Mouse (Mus musculus) heart, adult 2 months (tissue): ENCODE measurements at regions not wholly inside any gene's neighbourhood (a gene's known extent, or its start where the extent isn't known, plus 50 kb on each side); places are given as distances from the start of the nearest gene placed in this dataset.

Experiments used
- CTCF ChIP-seq: fragments of 200-600 bp; IDR thresholded peaks from 2 replicates; pipeline ENCODE4 v1.8.1; 2022; ENCODE audit warnings: antibody characterized with exemption, mild to moderate bottlenecking, moderate library complexity
- EP300 ChIP-seq: fragments of 200-500 bp; IDR thresholded peaks from 2 replicates; pipeline ENCODE4 v1.6.1; 2011; ENCODE audit warnings: low read depth, low read length, control low read depth; ENCODE audit not compliant: insufficient read depth
- POLR2A ChIP-seq: fragments of 200-500 bp; IDR thresholded peaks from 2 replicates; pipeline ENCODE4 v1.6.1; 2011; ENCODE audit warnings: mild to moderate bottlenecking, low read depth, low read length, control low read depth; ENCODE audit not compliant: insufficient read depth

- no peak for TF ChIP-seq POLR2A
- no peak for TF ChIP-seq CTCF
- no peak for TF ChIP-seq EP300
Measured at GRCm38 (mm10) chr4:125328806-125329205, 161.7 kb upstream of the Grik3 start.
